Mouse (Mus musculus) embryonic facial prominence, embryonic 15.5 days (tissue): ENCODE measurements around the gene Opcml. TPM values are rescaled to one million over a fixed set of nuclear protein-coding genes. Genes with fewer than 3 reads are reported as not detected.

Source experiments
- ATAC-seq: fragments of 200-750 bp; cut with Nextera tagmentation; 2 replicates; pipeline ENCODE4 v1.8.0; 2017; ENCODE audit warnings: low read depth, moderate TSS enrichment; ENCODE audit not compliant: insufficient number of reproducible peaks, low FRiP score, low TSS enrichment
- H3K27ac ChIP-seq: fragments of 300-500 bp; sonication (generic); replicated peaks from 2 replicates; pipeline ENCODE4 v1.5.1; 2015; ENCODE audit warnings: mild to moderate bottlenecking, inconsistent platforms
- H3K27me3 ChIP-seq: fragments of 300-500 bp; sonication (generic); 2 replicates; pipeline ENCODE4 v1.6.1; 2015; ENCODE audit warnings: inconsistent platforms
- H3K36me3 ChIP-seq: fragments of 300-500 bp; sonication (generic); 2 replicates; pipeline ENCODE4 v1.6.1; 2015; ENCODE audit warnings: mild to moderate bottlenecking, inconsistent platforms
- H3K4me1 ChIP-seq: fragments of 300-500 bp; sonication (generic); 2 replicates; pipeline ENCODE4 v1.6.1; 2015; ENCODE audit warnings: inconsistent platforms
- H3K4me2 ChIP-seq: fragments of 300-500 bp; sonication (generic); replicated peaks from 2 replicates; pipeline ENCODE4 v1.6.1; 2015; ENCODE audit warnings: mild to moderate bottlenecking, inconsistent platforms
- H3K4me3 ChIP-seq: fragments of 300-500 bp; sonication (generic); replicated peaks from 2 replicates; pipeline ENCODE4 v1.5.1; 2015; ENCODE audit warnings: mild to moderate bottlenecking, inconsistent platforms
- H3K9ac ChIP-seq: fragments of 300-500 bp; sonication (generic); 2 replicates; pipeline ENCODE4 v1.6.1; 2015; ENCODE audit warnings: inconsistent platforms
- H3K9me3 ChIP-seq: fragments of 300-500 bp; sonication (generic); replicated peaks from 2 replicates; pipeline ENCODE4 v1.6.1; 2016; ENCODE audit warnings: inconsistent platforms
- WGBS: fragments of 180-500 bp; shearing (Covaris S2); methylation state at CpG from one replicate; pipeline ENCODE4 v1.1.7; 2015; 5-methylcytosine and 5-hydroxymethylcytosine counted together
- polyA plus RNA-seq: library from polyadenylated mRNA; unstranded; fragments of >200 nt; fragmentation: Nextera tagmentation; extraction: Ambion mirVana; gene quantifications from 2 replicates; pipeline ENCODE4 v1.2.1, GENCODE M21; 2015

Opcml gene
- polyA plus RNA-seq, 1 experiment from 2014 or later: 5.7 TPM

GRCm38 (mm10) chr9:28208696-28209095 is 418.1 kb downstream of the Opcml start:
- WGBS: 75% methylated on average over 1 of the region's 1 CpGs
- H3K36me3 ChIP-seq: no peaks in the 10 kb centered on the region
- no peaks in the 10 kb centered on the region for H3K9me3 ChIP-seq
- no peak overlapping the region for H3K9ac ChIP-seq
- H3K27me3 ChIP-seq: no peaks in the 10 kb centered on the region
- no peaks in the 10 kb centered on the region for H3K4me1 ChIP-seq
- no peak overlapping the region for H3K4me2 ChIP-seq
- no peak overlapping the region for H3K27ac ChIP-seq
- H3K4me3 ChIP-seq: no peak overlapping the region
- no peak for ATAC-seq

- H3K9ac ChIP-seq: no peak overlapping the region
- no peak overlapping the region for H3K27ac ChIP-seq
- no peak overlapping the region for H3K4me3 ChIP-seq
- H3K27me3 ChIP-seq: no peaks in the 10 kb centered on the region
- H3K4me1 ChIP-seq: no peaks in the 10 kb centered on the region
- no peak overlapping the region for H3K4me2 ChIP-seq
- H3K36me3 ChIP-seq: no peaks in the 10 kb centered on the region
- no peak for ATAC-seq
- WGBS: 44% methylated on average over 1 of the region's 1 CpGs
- no peaks in the 10 kb centered on the region for H3K9me3 ChIP-seq
These were observed 421.3 kb downstream of the Opcml start for GRCm38 (mm10) chr9:28211877-28212276.

GRCm38 (mm10) chr9:28213893-28214292 is 423.3 kb downstream of the Opcml start:
- no peak overlapping the region for H3K4me3 ChIP-seq
- H3K4me1 ChIP-seq: no peaks in the 10 kb centered on the region
- no peaks in the 10 kb centered on the region for H3K9me3 ChIP-seq
- H3K27me3 ChIP-seq: no peaks in the 10 kb centered on the region
- 64% methylated on average over 4 of the region's 4 CpGs for WGBS
- H3K36me3 ChIP-seq: no peaks in the 10 kb centered on the region
- no peak overlapping the region for H3K9ac ChIP-seq
- H3K4me2 ChIP-seq: no peak overlapping the region
- no peak overlapping the region for H3K27ac ChIP-seq
- ATAC-seq: no peak

GRCm38 (mm10) chr9:28218026-28218646 is 427.6 kb downstream of the Opcml start:
- 59% methylated on average over 2 of the region's 2 CpGs for WGBS
- Histone ChIP-seq H3K4me2 (no peak overlapping the region), H3K9ac (no peak overlapping the region), H3K9me3 (no peaks in the 10 kb centered on the region), H3K36me3 (no peaks in the 10 kb centered on the region), H3K27ac (no peak overlapping the region), H3K4me1 (no peaks in the 10 kb centered on the region), H3K4me3 (no peak overlapping the region), H3K27me3 (no peaks in the 10 kb centered on the region)
- ATAC-seq: no peak

GRCm38 (mm10) chr9:28222726-28223125 is 432.2 kb downstream of the Opcml start:
- H3K4me1 ChIP-seq: no peaks in the 10 kb centered on the region
- no peak overlapping the region for H3K27ac ChIP-seq
- H3K36me3 ChIP-seq: no peaks in the 10 kb centered on the region
- H3K4me3 ChIP-seq: no peak overlapping the region
- ATAC-seq: no peak
- H3K9ac ChIP-seq: no peak overlapping the region
- 61% methylated on average over 2 of the region's 2 CpGs for WGBS
- H3K27me3 ChIP-seq: no peaks in the 10 kb centered on the region
- no peaks in the 10 kb centered on the region for H3K9me3 ChIP-seq
- H3K4me2 ChIP-seq: no peak overlapping the region

- Histone ChIP-seq H3K4me2 (no peak overlapping the region), H3K9ac (no peak overlapping the region)
- ATAC-seq: no peak
These were observed 435.4 kb downstream of the Opcml start for GRCm38 (mm10) chr9:28225824-28226569.

GRCm38 (mm10) chr9:28226570-28226951 is 436.0 kb downstream of the Opcml start:
- H3K36me3 ChIP-seq: no peaks in the 10 kb centered on the region
- no peaks in the 10 kb centered on the region for H3K4me1 ChIP-seq
- ATAC-seq: no peak
- H3K9ac ChIP-seq: no peak overlapping the region
- no peak overlapping the region for H3K4me2 ChIP-seq
- H3K27me3 ChIP-seq: no peaks in the 10 kb centered on the region
- H3K9me3 ChIP-seq: no peaks in the 10 kb centered on the region
- no peak overlapping the region for H3K4me3 ChIP-seq
- no peak overlapping the region for H3K27ac ChIP-seq
- 61% methylated on average over 5 of the region's 5 CpGs for WGBS

More at GRCm38 (mm10) chr9:28225824-28226569, 435.4 kb downstream of the Opcml start:
- no peaks in the 10 kb centered on the region for H3K4me1 ChIP-seq
- H3K36me3 ChIP-seq: no peaks in the 10 kb centered on the region
- WGBS: 79% methylated on average over 8 of the region's 8 CpGs
- H3K4me3 ChIP-seq: no peak overlapping the region
- no peak overlapping the region for H3K27ac ChIP-seq
- no peaks in the 10 kb centered on the region for H3K9me3 ChIP-seq
- H3K27me3 ChIP-seq: no peaks in the 10 kb centered on the region

- Histone ChIP-seq H3K4me3 (no peak overlapping the region), H3K36me3 (no peaks in the 10 kb centered on the region), H3K27me3 (no peaks in the 10 kb centered on the region), H3K9me3 (no peaks in the 10 kb centered on the region), H3K9ac (no peak overlapping the region), H3K4me2 (no peak overlapping the region), H3K27ac (no peak overlapping the region), H3K4me1 (no peaks in the 10 kb centered on the region)
- ATAC-seq: no peak
- 83% methylated on average over 9 of the region's 9 CpGs for WGBS
These were observed 447.9 kb downstream of the Opcml start for GRCm38 (mm10) chr9:28238450-28238849.

- H3K4me1 ChIP-seq: no peaks in the 10 kb centered on the region
- 60% methylated on average over 7 of the region's 7 CpGs for WGBS
- H3K36me3 ChIP-seq: no peaks in the 10 kb centered on the region
- peaks cover 7% of the 10 kb centered on the region; the same call in 1 of the 2 replicates for H3K27me3 ChIP-seq
- no peak for ATAC-seq
- no peaks in the 10 kb centered on the region for H3K9me3 ChIP-seq
- H3K9ac ChIP-seq: no peak overlapping the region
- no peak overlapping the region for H3K4me2 ChIP-seq
- no peak overlapping the region for H3K27ac ChIP-seq
- no peak overlapping the region for H3K4me3 ChIP-seq
These were observed 457.3 kb downstream of the Opcml start for GRCm38 (mm10) chr9:28247742-28248503.

GRCm38 (mm10) chr9:28251341-28251740 is 460.8 kb downstream of the Opcml start:
- H3K4me3 ChIP-seq: no peak overlapping the region
- 78% methylated on average over 9 of the region's 9 CpGs for WGBS

GRCm38 (mm10) chr9:28255128-28255904 is 464.7 kb downstream of the Opcml start:
- Histone ChIP-seq H3K9me3 (no peaks in the 10 kb centered on the region), H3K36me3 (no peaks in the 10 kb centered on the region), H3K4me2 (no peak overlapping the region), H3K9ac (no peak overlapping the region), H3K4me1 (no peaks in the 10 kb centered on the region), H3K4me3 (no peak overlapping the region), H3K27me3 (no peaks in the 10 kb centered on the region; the same call in 1 of the 2 replicates), H3K27ac (no peak overlapping the region)
- no peak for ATAC-seq
- WGBS: 75% methylated on average over 8 of the region's 8 CpGs

More at GRCm38 (mm10) chr9:28251341-28251740, 460.8 kb downstream of the Opcml start:
- no peaks in the 10 kb centered on the region for H3K4me1 ChIP-seq
- no peaks in the 10 kb centered on the region for H3K36me3 ChIP-seq
- no peak overlapping the region for H3K27ac ChIP-seq
- peaks cover 7% of the 10 kb centered on the region; the same call in 1 of the 2 replicates for H3K27me3 ChIP-seq
- ATAC-seq: no peak
- no peak overlapping the region for H3K9ac ChIP-seq
- no peaks in the 10 kb centered on the region for H3K9me3 ChIP-seq
- no peak overlapping the region for H3K4me2 ChIP-seq
